Mouse (Mus musculus) ES-CJ7 (cell line): ENCODE data around the gene Baz2b.
"Not testable (repeated sequence)": the region's sequence is repeated elsewhere in the genome, so short reads cannot be mapped to it uniquely, and the experiment has no call there.

Experiments used
- DNase-seq: peaks from one replicate; pipeline ENCODE4 v3.0.0; 2011; ENCODE audit warnings: low read depth, low spot score

Baz2b gene

DNA sequence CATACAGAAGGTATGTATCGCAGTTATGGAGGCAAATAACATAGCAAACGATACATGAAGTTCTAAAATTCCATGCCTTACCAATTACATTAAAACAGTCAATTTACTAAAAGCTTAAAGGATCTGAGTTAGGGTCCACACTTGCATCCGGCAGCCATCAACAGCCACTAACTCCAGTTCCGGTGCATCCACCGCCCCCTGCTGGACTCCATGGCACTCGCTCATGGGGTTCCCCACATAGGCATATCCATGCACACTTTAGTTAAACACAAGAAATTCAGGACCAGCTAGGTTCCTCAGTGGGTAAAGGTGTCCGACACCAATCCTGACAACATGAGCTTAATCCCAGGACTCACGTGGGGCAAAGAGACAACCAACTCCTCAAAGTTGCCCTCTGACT lies 9.0 kb downstream of the Baz2b start:
- peak; percentile 76 for DNase-seq

DNA sequence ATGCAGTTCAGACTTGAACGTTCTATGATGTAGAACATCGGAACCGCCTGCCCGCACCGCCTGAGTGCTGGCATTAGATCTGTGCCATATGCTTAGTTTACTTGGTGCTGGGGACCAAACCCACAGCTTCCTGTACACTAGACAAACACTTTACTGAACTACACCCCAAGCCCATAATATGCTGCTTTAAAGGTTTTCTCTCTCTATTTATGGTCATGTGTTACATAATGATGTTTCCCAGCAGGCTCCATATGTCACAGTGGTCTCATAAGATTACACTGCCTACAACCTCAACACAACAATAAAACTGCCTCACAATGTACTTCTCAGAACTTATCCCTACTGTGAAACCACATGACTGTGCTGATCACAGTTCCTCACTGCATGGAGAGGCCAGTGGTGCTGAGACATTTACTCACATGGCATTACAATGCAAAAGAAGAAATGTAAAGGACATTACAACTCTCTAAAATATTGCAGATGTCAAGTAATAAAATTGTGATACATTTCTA lies 9.5 kb downstream of the Baz2b start:
- DNase-seq = no peak

DNA sequence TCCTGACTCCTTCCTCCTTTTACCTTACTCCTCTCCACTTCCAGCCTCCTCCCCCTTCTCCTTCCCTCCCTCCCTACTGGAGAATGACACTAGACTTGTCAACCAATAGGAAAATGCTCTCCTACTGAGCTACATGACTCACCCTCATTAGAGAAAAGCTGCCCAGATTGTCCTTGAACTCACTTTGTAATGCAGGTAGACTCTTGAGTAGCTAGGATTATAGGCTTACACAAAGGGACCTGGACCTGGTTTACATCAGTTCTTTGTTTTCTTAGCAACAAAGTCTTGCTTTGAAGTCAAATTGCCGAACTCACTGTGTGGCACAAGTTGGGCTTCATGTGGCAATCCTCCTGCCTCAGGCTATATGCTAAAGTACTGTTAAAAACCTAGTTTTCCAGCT lies 12.8 kb downstream of the Baz2b start:
- peak; percentile 98 for DNase-seq

DNA sequence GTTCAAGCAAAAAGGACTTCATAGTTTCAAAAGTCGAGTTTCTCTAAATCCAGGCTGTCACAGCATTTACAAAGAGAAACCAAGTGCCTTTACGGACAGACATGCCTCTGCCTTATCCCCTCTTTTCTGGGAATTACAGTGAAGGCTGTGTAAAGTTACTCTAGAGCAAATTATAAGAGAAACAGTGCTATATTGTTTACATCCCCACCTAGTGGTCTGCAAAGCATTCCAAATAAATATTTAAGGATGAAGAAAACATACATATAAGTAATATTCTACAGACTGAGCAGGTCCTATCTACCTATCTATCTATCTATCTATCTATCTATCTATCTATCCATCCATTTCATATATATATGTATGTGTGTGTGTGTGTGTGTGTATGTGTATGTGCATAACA lies 27.9 kb downstream of the Baz2b start:
- DNase-seq = no peak

DNA sequence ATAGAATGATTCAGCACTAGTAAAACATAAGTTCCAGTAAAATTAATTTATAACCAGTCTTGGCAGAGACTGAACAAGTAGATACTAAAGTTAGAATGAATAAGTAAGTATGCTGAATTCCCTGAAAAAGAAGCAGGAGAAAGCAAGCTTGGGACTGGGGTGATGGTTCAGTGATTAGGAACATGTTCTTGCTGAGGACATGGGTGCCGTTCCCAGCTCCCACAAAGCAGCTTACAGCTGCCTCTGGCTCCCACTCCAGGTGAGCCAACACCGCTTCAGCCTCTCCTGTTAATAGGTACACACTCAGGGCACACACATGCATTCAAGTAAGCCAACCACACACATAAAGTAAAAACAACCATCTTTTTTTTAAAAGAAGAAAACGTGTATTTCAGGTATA lies 32.1 kb downstream of the Baz2b start:
- no peak for DNase-seq

DNA sequence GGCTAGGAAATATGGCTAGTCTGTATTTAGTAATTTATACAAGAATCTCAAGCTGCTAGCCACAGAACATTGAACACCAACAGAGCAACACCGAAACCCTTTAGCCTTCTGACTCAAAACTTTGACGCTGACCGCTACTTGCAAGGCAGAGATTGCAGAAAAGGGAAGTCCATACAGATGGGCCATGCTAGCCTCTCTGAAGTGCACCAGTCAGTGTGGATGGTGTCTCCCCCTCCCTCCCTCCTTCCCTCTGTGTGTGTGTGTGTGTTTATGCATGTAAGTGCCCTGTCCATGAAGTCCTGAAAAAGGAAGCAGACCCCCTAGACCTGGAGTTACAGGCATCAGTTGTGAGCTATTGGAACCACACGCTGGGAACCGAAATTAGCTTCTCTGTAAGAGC lies 33.6 kb downstream of the Baz2b start:
- DNase-seq = no peak

DNA sequence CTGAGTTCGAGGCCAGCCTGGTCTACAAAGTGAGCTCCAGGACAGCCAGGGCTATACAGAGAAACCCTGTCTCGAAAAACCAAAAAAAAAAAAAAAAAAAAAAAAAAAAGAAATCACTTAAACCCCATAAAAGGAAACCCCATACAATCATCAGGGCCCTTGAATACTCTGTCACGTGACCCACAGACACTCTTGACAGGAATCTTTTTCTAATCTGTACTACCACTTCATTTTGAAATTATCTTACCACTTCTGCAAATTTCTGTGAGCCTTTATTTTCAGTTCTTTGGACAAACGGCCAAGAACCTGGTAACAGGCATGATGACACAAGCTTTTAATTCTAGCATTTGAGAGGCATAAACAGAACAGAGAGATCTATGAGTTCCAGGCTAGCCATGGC lies 34.6 kb downstream of the Baz2b start:
- DNase-seq = no peak

DNA sequence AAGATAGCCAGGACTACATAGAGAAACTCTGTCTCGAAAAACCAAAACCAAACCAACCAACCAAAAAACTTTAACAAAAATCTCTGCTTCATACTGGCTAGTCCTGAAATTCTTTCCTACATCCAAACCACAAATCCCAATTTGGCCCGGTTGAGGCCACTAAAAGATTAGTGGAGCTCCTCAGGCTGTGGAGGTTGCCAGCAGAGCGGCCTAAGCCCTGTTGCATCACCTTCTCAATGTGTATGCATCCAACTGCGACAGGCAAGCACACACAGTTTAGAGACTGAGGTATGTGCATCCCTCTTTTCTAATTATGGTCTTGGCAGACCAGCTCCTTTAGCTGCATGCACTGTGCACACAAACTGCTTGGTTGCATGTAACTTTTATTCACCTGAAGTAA lies 36.0 kb downstream of the Baz2b start:
- no peak for DNase-seq

DNA sequence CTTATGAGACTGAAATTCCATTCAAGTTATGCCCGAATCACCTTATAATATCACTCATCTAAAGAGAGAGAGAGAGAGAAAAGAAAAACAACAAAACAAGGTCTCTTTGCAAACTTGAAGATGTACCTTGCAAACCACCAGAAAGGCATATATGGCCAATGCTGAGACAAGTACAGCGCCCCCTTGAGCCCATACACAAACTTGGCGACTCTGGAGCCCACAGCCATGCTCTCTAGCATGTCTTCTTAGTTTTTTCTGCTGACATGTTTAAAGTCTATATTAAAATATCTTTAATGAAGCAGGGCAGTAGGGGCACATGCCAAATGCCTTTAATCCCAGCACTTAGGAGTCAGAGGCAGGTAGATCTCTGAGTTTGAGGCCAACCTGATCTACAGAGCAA lies 36.4 kb downstream of the Baz2b start:
- peak; percentile 15 for DNase-seq

DNA sequence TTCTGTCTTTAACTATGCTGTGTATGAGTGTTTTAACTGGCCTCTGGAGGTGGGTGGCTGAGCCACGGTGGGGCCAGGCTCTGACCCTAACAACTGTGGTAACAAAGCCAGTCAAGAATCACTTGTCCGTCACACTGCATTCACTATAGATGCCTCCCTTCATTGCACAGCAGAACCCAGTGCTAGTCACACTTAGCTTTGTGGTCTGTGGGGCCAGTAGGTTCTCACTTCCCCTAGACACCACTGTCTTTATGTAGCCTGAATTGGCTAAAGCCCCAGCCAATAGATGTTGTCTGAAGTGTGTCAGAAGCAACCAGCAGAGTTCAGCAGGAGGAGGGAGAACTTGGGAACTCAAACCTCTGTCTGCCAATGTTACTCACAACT lies 37.1 kb downstream of the Baz2b start:
- DNase-seq = no peak

DNA sequence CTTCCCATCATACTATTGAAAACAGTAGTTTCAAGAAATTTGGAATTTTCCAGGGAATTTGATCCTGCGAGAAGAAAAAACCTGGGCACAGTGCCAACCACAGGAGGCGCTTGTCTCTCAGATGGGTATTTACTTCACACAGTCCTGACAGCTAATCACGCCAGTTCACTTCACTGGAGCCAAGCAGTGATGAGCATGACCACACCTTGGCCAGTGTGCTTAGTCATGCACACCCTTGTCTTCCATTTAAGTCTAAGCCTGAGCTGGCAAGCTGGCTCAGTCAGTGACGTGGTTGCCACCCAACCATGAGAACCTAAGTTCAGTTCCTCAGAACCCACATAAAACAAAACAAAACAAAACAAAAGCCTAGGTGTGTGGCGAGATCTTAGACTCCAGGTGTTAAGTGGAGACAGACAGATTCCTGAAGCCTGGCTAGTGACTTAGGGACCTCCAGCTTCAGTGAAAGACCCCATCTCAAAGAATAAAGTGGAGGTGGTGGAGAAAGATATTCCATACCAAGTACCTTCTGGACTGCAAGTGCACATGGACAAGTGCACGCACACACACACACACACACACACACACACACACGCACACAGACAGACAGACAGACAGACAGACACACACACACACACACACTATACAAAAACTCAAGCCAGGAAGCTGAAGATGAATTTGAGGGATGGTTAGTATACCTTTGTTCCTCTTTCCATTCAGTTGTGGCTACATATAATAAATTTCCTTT lies 37.7 kb downstream of the Baz2b start:
- no peak for DNase-seq

DNA sequence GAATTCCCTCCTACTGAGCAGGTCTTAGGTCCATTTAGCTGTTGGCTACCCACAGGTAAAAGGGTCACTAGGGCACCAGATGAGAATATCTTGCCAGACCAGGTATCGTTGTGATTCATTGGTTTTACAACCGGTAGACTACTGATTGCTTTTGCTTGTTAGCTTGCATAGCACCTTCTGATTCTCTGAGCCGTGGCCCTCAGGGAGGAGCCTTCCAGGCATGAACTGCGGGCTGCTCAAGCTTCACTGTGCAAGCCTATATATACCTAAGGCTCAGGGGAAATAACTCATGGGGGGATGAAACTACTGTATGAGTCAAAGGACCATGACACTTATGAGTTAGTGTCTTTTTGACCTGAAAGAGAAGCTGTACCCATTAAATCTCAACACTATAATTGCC lies 42.8 kb downstream of the Baz2b start:
- no peak for DNase-seq

DNA sequence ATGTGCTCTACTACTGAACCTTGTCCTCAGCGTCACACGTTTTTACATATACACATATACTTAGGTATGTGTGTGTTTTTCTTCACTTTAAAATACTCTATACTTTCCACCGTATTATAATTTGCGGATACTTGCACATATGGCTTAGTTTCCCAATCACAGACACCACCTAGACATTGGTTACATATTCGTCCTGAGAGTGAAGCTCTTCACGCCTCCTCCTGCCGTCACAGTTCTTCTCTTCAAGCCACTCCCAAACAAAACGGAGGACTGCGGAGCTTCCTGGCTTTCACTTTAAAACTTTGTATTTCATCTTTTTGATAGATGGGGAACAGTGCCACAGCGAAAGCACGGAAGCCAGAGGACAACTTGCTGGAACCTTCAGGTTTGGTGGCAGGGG lies 44.0 kb downstream of the Baz2b start:
- DNase-seq = no peak

DNA sequence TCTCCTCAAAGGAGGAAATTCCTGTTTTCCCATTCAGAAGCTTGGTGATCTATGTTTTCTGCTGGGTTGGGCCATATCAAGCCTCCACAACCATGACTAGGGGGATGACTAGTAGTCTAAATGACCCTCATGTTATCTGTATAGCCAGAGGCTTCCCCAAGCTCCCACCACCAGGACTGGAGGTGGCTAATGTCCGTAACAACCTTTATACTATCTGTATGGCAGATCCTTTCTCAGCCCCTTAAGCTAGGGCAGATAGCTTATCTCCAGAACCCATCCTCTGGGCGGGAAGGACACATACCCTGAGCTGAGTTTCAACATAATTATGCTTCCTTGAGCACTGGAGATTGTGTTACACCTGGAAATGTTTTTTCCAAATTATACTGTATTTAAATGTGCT lies 45.9 kb downstream of the Baz2b start:
- no peak for DNase-seq

DNA sequence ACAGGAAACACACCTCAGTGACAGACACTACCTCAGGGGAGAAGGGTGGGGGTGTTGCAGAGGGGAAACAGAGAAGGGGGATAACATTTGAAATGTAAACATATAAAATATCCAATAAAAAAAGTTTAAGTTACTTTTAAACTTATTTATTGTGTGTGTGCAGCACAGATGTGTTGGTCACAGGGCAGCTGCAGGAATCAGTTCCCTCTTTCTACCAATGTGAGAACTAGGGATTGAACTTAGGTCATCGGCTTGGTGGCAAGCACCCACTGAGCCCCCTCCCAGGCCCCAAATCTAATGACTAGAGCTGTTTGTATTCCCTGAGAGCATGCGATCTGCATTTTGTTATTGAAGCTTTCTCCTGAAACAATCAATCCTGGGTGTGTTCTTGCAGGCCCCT lies 57.2 kb downstream of the Baz2b start:
- DNase-seq = no peak

DNA sequence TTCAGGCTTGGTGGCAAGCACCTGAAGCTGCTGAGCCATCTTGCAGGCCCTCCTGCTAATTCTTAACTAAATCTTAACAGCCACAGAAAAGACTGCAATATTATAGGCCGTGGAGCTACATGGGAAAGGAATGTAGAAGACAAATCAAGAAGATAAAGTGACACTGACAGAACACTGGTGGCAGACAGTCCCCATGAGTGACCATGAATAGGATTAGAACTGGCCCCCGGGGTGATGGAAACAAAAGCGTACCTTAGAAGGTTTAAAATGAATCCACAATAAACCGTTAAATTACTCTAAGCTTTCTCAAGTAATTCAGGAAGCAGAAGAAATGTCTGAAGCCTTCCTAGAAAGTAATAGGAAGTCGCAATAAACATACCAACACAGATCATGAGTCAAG lies 61.0 kb downstream of the Baz2b start:
- no peak for DNase-seq

DNA sequence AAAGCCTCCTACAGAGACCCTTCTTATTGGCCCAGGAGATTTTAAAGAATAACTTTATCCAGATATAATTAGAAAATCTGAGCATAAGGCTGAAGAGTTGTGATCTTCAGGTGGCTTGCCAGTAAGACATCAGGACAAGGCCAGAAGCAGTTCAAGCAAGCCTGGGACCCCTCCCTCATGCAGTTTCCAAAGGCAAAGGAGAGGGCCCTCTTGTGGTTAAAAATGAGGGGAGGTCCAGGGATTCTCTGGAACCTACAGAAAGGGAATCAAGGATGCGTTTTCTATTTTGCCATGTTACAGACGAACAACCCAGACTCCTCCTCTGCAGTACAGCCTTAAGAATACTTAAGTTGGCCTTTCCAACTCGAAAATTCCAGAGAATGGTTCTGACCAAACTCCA lies 62.2 kb downstream of the Baz2b start:
- peak; percentile 62 for DNase-seq

DNA sequence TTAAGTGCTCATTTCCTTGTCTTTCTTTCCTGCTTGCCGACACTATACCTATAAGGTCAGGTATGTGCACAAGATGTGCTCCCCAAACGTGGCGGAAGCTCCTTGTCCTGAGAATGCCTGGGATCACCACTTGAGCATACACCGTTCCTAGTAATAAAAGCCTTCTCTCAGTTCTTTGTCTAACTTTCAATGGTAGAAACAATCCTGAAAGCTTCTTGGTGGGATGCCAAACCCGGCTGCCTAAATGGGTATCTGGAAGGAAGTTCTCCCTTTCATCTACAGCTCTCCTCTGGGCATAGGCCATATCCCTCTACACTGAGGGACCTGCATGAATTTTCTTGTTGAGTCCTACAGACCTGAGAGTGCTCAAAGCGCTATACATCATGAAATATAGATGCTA lies 63.9 kb downstream of the Baz2b start:
- no peak for DNase-seq

DNA sequence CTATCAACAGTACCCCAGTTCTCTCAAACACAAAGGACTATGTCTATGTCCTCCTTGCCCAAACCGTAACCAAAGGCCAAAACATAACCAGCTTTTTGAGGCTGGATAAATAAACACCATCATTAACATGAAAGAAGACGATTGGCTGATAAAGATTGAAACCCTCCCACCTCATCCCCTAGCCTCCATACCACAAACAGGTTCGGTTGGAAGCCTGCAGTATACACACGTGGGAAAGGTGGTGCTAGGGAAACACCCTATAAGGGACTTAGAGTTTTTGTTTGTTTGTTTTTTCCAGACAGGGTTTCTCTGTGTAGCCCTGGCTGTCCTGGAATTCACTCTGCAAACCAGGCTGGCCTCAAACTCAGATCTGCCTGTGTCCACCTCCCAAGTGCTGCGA lies 66.3 kb downstream of the Baz2b start:
- DNase-seq = peak; percentile 18

DNA sequence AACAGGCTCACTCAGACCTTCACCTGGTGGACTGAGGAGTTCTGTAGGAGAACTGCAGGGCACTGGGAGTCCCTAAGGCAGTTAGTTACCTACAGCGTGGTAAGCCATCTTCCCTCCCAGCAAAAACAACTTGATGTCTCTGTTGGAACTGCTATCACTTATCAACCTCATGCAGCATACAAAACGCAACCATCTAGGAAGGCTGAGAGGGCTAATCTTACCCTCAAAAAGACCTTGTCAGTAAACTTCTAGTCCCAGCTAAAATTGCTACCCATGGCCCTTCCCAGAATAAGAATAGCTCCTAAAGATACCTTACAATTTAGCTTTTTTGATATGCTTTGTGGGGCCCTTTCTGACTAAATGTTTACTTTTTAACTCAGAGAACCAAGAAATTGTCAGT lies 67.4 kb downstream of the Baz2b start:
- DNase-seq = no peak

DNA sequence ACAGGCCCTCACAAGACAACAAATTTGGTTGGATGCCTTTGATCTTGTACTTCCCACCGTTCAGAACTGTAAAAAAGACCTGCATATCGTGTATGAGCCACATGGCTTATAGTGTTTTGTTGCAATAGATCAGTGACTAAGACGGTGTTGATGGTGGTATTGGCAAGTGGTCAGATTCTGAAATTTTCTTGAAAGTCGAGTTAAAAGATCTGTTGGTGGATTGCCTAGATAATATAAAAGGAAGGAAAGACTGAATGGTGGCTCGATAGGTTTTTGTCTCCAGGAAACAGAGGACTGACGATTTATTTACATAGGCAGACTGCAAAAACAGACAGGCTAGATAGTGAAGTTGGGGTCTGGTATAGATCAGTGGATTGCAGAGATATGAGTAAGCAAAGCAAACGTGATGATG lies 70.9 kb downstream of the Baz2b start:
- no peak for DNase-seq

DNA sequence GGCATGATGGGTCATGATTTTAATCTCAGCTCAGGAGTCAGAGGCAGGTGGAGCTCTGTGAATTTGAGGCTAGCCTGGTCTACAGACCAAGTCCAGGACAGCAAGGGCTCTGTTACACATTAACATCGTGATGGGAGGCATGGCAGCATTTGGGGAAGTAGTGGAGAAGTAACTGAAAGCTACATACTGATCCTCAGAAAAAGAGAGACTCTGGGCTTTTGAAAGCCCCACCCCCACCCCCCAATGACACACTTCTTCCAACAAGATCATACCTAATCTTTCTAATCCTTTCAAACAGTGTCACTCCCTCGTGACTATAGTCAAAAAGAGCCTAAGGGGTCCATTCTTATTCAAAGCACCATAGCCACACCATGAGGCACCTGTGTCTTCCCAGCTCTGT lies 73.8 kb downstream of the Baz2b start:
- no peak for DNase-seq

DNA sequence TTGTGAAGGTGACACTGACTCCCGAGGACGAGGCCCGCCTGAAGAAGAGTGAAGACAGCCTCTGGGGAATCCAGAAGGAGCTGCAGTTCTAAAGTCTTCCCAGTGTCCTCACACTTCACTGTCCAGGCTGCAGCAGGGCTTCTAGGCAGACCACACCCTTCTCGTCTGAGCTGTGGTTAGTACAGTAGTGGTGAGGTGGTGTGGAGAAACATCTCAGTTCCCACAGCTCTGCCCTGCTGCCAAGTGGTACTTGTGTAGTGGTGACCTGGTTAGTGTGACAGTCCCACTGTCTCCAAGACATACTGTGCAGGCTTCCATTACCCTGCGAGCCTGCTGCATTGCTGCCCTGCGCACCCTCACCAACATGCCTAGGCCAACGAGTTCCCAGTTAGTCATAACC lies 74.7 kb downstream of the Baz2b start:
- DNase-seq = not testable (repeated sequence)

DNA sequence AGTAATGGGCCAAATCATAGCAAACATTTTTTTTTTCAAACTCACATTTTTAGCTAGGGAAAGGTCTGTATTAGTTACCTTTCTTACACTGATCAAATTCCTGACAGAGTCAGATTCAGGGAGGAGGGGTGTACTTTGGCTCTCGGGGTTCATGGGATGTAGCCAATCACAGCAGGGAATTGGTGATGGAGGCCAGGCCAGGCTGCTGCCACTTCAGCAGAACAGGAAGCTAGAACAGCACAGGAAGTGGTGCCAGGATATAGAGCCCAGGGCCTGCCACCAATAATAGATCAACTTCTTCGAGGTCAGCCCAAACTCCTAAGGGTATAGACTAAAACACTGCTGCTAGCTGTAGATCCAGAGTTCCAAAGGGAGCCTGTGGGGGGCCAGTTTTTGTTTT lies 76.6 kb downstream of the Baz2b start:
- DNase-seq = no peak
